Mouse (Mus musculus): Measurements from ENCODE around the gene Ccdc36.

Ccdc36 gene

GRCm38 (mm10) chr9:108450292-108451169 is 22.2 kb upstream of the Ccdc36 start:
- ATAC-seq (ENCODE audit: insufficient number of reproducible peaks, low FRiP score, low TSS enrichment) = no peak

GRCm38 (mm10) chr9:108449860-108450259 is 21.6 kb upstream of the Ccdc36 start:
- no peak for ATAC-seq (ENCODE audit: insufficient number of reproducible peaks, low FRiP score, low TSS enrichment)

DNA sequence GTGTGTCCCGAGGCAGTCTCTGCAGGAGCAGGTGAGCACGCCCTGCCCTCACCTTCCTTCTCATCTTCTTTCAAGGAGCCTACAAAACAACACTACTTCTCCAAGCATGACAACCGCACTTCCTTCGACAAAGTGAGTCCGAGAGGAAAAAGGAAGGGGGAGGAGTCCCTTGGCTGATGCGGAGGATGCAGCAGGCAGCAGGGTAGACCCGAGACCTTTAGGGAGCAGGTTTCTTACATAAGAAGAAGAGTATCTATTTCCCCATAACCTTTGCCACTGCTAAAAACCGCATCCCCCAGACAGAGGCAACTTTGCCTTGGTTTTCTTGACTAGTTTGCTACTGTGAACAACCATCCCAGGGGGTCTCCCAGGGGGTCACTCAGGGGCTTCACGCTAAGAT is 16.8 kb upstream of the Ccdc36 start:
- no peak for ATAC-seq (ENCODE audit: insufficient number of reproducible peaks, low FRiP score, low TSS enrichment)

DNA sequence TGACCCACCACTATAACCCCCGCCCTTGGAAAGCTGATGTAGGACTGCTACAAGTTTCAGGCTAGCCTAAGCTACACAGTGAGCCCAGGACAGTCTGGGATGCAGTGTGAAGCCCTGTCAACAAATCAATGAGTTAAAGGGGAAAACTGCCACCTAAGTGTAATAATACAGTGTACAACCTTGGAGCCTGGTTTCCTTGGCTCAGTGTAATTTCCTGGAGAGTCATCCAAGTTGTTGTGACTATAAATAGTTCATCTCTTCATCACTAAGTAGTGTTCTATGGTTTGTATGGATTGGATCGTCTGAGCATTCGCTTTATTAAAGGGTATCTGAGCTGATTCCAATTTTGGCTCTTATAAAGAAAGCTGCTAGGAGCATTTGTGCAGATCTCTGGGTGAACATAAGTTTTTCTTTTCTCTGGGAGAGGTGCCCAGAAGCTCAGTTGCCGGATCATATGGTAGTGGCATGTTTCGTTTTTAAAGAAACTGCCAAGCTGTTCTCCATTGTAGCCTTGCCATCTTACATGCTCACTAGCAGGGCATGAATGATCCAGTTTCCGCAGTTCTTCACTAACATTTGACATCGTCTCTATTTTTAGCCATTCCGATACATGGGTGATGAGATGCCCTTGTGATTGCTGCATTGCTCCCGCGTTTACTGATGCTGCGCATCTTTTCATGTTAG is 13.1 kb upstream of the Ccdc36 start:
- ATAC-seq (ENCODE audit: insufficient number of reproducible peaks, low FRiP score, low TSS enrichment) = no peak

DNA sequence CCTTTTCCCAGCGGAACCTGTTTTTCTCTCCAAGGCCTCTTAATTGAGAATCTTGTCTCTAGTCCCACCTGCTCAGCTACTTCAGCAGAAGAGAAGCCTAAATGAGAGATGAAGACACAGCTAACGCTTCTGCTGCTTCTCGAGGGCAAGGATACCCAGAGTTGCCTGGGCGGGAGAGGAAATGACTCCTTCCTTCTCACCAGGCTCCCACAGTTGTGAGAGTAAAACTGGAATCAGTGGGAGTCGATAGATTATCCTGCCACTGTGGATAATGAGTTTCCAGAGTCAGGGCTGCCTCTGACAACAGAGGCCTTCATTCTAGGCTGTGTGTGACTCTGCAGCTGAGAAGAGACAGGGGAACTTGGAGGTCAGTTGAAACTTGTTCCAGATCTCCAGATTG is 12.2 kb upstream of the Ccdc36 start:
- ATAC-seq (ENCODE audit: insufficient number of reproducible peaks, low FRiP score, low TSS enrichment) = no peak

DNA sequence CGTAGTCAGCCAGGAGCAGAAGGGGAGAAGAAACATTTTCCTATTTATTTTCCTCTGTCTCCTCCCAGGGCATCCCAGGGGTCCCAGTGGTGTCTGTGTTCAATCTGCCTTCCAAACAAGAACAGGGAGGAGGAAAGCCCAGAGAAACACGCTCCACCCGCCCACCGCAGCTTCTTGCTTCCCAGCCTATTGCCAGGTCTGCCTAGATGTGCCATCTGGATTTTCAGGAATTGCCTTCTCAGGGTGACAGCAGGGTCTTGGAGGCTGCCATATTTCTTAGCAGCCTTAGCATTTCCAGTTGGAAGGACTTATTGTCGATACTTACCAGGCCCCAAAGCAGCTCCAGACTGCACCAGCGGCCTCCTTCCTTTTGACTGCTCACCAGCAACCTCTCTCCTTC is 10.9 kb upstream of the Ccdc36 start:
- no peak for ATAC-seq (ENCODE audit: insufficient number of reproducible peaks, low FRiP score, low TSS enrichment)

DNA sequence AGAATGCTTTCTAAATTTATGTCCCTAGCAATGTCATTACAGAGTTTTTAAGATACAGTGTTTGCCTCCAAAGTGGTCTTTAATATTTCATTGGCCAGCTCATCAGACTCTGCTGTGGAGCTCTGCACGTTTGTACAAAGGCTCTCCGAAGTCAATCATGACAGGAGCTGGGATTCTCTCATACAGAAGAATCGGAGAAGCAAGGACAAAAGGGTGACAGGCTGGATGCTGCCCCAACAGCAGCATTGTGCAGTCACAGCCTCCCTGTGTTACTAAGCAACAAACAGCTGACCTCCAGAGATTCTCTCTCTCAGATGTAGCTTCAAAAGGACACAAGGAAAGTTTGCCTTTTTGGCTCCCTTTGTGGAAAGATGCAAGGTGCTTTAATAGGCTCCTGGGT is 7.9 kb upstream of the Ccdc36 start, which contains the start of gene BC048562:
Gene BC048562 (plus strand): TSS at position 301 of the 400 bp plus-strand sequence.
- no peak for ATAC-seq (ENCODE audit: insufficient number of reproducible peaks, low FRiP score, low TSS enrichment)

DNA sequence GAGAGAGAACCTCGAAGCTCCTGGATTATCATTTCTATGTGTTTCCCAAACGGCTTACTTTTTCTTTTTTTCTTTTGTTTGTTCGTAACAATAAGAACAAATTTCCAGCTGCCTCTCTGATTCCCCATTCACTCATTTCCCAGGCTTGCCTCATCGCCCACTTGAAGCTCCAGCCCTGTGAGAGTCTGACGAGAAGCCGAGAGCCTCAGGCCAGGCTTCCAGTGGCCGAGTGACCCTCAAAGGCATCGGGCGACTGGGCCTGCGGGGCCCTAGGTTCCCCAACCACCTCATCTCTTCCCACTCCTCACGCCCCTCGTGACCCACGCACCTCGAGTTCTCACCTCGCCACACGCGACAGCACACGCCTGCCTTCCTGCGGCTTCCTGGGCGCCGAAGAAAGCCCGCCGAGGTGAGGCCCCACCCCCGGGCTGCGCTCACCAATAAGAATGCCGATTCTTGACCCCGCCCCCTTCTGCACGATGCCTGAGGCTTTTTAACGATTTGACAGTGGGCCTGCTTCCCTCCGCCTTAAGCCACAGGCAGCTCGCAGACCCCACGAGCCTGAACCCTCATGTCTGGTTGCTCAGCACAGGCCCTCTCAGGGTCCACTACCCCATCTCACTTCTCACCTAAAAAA is 3.3 kb upstream of the Ccdc36 start:
- no peak for ATAC-seq (ENCODE audit: insufficient number of reproducible peaks, low FRiP score, low TSS enrichment)

- ATAC-seq (ENCODE audit: insufficient number of reproducible peaks, low FRiP score, low TSS enrichment) = no peak
Measured at GRCm38 (mm10) chr9:108412221-108412620, 16.1 kb downstream of the Ccdc36 start.

DNA sequence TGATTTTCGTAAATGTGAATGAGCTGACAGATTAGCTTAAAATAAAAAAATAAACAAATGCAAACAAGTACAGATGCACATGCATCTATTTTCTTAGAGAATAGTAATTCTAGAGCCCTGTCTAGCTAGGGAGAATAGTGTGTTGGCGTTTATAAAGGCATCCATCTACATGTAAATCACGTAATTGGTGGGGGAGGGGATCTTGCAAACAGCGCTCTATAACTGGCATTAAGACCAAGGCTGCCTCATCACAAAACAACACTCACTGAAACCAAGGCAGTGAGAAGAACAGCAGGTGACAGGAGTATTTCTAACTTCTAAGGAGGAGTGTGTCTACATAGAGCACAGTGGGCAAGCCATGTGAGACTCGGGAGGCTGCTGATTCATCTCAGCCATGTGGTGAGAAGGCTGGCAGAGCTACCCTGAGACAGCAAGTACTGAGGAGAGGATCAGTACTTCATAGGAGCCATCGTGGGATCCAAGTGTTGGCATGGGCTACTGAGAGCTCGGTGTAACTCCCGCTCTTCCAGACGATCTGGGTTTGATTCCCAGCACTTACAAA is 16.8 kb downstream of the Ccdc36 start:
- ATAC-seq (ENCODE audit: insufficient number of reproducible peaks, low FRiP score, low TSS enrichment) = no peak

- ATAC-seq (ENCODE audit: insufficient number of reproducible peaks, low FRiP score, low TSS enrichment) = no peak
Measured at GRCm38 (mm10) chr9:108409535-108409934, 18.7 kb downstream of the Ccdc36 start.

DNA sequence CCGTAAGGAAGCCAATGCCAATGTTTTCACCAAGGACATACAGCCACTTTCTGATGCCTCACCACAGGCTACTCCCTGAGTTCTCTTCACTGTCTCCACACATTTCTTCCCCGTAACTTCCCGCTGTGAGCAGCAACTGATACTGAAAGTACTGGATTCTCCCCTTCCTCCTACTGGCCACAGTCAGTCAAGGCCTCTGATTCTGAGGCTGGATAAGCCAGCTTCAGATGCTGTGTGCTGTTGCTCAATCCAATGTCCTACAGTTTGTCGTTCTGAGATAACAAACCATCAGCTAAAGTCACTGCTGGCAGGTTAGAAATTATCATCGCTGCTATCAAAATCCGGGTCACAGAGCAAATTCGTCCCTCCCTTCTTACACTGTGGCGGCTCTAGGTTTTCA is 23.8 kb downstream of the Ccdc36 start:
- ATAC-seq (ENCODE audit: insufficient number of reproducible peaks, low FRiP score, low TSS enrichment) = no peak

DNA sequence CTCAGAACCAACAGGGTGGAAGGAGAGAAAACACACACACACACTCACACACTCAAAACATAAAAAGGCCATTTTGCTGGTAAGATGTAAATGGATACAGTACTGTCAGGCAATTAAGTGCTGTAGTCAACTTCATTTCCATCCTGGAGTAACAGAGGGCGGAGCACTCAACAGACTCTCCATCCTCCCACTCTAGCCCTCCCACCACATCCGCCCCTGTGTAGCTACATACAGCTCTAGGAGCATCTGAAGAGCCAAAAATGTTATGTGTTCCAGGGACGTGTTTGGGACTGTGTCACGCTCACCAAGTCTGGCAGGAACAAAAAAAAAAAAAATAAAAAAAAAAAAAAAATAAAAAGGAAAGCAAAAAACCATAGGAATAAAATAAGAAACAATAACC is 25.2 kb downstream of the Ccdc36 start:
- ATAC-seq (ENCODE audit: insufficient number of reproducible peaks, low FRiP score, low TSS enrichment) = no peak

GRCm38 (mm10) chr9:108401186-108401960 is 26.9 kb downstream of the Ccdc36 start:
- ATAC-seq (ENCODE audit: insufficient number of reproducible peaks, low FRiP score, low TSS enrichment) = no peak

GRCm38 (mm10) chr9:108398324-108398723 is 30.0 kb downstream of the Ccdc36 start:
- no peak for ATAC-seq (ENCODE audit: insufficient number of reproducible peaks, low FRiP score, low TSS enrichment)

DNA sequence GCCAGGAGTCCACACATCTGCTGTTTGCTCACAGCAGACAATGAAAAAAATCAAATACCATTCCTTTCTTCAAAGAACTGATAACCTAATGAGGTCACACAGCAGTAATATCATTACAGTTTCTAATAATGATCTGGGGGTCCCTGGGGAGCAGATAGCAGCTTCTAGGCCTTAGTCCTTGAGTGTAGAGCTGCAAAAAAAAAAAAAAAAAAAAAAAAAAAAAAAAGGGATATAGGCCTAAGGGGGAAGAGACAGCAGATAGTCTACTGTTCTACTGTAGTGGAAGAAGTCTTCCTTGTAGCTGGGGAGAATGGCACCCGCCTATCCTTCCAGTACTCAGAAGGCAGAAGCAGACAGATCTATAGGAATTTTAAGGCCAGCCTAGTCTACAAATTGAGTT is 32.9 kb downstream of the Ccdc36 start:
- ATAC-seq (ENCODE audit: insufficient number of reproducible peaks, low FRiP score, low TSS enrichment) = no peak

DNA sequence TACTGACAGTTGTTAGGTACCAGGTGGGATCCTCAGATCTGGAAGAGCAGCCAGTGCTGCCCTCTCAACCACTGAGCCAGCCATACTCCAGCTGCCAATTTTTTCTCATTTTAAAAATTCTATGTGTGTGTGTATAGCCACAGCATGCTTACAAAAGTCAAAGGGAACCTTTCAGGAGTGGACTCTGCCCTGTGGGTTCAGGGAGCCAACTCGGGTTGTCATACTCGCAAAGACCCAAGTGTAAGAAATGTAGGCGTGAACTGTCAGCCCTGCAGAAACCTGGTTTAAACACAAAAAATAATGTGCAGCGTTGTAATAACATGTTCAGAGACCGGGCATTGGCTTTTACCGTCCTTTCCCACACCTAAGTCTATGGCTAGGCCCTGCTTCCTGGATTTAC is 34.1 kb downstream of the Ccdc36 start:
- no peak for ATAC-seq (ENCODE audit: insufficient number of reproducible peaks, low FRiP score, low TSS enrichment)

DNA sequence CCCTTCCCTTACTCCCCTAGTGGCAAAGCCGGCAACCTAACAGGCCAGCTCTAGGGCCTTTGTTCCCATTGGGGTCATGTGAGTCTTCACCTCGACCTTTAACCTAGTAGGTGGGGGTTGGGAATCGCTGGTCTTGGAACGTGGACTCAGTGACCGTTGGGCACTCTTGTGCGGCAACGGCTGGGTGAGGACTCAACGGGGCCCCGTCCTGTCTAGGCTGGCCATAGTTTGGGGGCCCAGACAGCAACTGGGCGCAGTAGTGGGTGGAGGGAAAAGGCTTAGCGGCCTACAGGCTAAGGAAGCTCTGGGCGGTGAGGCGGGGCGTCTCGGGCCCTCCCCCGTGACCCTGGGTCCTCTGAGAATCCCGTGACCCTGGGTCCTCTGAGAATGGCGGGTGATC is 35.6 kb downstream of the Ccdc36 start, which contains the start of gene 1700102P08Rik:
Gene 1700102P08Rik (plus strand): TSS at position 130 of the 400 bp plus-strand sequence.
- no peak for ATAC-seq (ENCODE audit: insufficient number of reproducible peaks, low FRiP score, low TSS enrichment)

GRCm38 (mm10) chr9:108389220-108389619 is 39.1 kb downstream of the Ccdc36 start:
- no peak for ATAC-seq (ENCODE audit: insufficient number of reproducible peaks, low FRiP score, low TSS enrichment)

GRCm38 (mm10) chr9:108388601-108389000 is 39.7 kb downstream of the Ccdc36 start:
- no peak for ATAC-seq (ENCODE audit: insufficient number of reproducible peaks, low FRiP score, low TSS enrichment)

All from cerebellum, adult (tissue).